Mouse (Mus musculus) midbrain, embryonic 13.5 days (tissue): ENCODE measurements around the gene Papln. TPM values are rescaled to one million over a fixed set of nuclear protein-coding genes. Genes with fewer than 3 reads are reported as not detected.

Experiments used
- polyA plus RNA-seq: library from polyadenylated mRNA; unstranded; fragments of >200 nt; fragmentation: Nextera tagmentation; extraction: Ambion mirVana; gene quantifications from 2 replicates; pipeline ENCODE4 v1.2.1, GENCODE M21; 2015

Gene Papln
- polyA plus RNA-seq, 1 experiment from 2014 or later, result 0.11 TPM

Other genes starting within 250 kb of the Papln start
- gene Dcaf4, start 243.2 kb upstream of the Papln start, polyA plus RNA-seq, result 38.0 and 39.0 TPM in 2 replicates
- 33.5 and 34.6 TPM in 2 replicates for gene Zfyve1, start 166.4 kb upstream of the Papln start, polyA plus RNA-seq
- gene Rbm25, start 132.4 kb upstream of the Papln start, polyA plus RNA-seq, result 301 and 329 TPM in 2 replicates
- gene Psen1, start 75.5 kb upstream of the Papln start, polyA plus RNA-seq, result 71.5 and 74.3 TPM in 2 replicates
- 22.1 and 23.6 TPM in 2 replicates for gene Numb, start 158.3 kb downstream of the Papln start, polyA plus RNA-seq
- gene Riox1, start 187.0 kb downstream of the Papln start, polyA plus RNA-seq, result 9.1 and 12.1 TPM in 2 replicates
- not detected in 2 replicates for gene Heatr4, start 221.2 kb downstream of the Papln start, polyA plus RNA-seq
- gene Acot2, start 224.2 kb downstream of the Papln start, polyA plus RNA-seq, result 10.6 and 11.8 TPM in 2 replicates
- gene Acot1, start 245.9 kb downstream of the Papln start, polyA plus RNA-seq, result 64.6 and 66.8 TPM in 2 replicates